Mouse (Mus musculus) heart, postnatal 0 days (tissue): ENCODE data around the gene 1700016C15Rik.

Experiments
- CTCF ChIP-seq: IDR thresholded peaks from 2 replicates; pipeline ENCODE4 v1.5.1; 2016; ENCODE audit warnings: antibody characterized with exemption, control low read depth, low read depth
- EP300 ChIP-seq: IDR thresholded peaks from 2 replicates; pipeline ENCODE4 v1.6.1; 2016; ENCODE audit warnings: antibody characterized with exemption, low read depth

DNA sequence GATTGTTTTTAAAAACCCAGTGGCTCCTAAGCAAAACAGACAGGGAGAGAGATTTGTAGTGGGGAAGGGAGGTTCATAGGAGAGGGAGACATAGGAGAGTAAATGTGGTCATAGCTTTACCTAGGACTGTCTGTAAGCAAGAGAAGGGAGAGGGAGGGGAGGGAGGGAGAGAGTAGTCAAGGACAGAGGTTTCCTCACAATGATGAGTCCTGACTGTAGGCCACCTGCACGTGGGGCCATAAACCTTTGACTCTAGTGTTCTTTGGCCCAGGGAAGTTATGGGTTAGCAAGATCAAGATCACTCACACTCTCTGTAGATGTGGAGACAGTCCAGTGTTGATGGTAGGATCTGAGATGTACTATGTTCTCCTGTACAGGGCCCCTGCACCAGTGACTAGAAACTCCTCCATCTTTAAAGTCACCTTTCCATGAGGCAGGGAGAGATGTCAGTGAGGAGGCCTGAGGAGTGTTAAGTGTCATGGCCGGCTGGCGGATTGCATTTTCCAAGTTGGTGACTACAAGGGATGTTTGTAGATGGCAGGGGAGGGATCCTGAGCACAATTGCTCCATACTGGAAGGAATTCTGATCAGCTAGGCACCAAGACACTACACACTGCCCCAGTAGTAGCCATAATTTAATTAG is 1.6 kb upstream of the 1700016C15Rik start:
- TF ChIP-seq CTCF: no peak
- TF ChIP-seq EP300: no peak
